Mouse (Mus musculus): ENCODE data around the gene Treh.

GRCm38 (mm10) chr9:44721877-44722186, 48.8 kb downstream of the Treh start:
- no peak for TF ChIP-seq POLR2A (IDR thresholded peaks at IDR 0.05; ENCODE audit: low read depth, low read length)
- TF ChIP-seq CTCF (conservative IDR thresholded peaks at IDR 0.05; ENCODE audit: insufficient read depth, insufficient read length, low read depth, low read length) = no peak

All from kidney, adult 2 months (tissue).